Mouse (Mus musculus): Measurements from ENCODE around the gene Atg4b.

GRCm38 (mm10) chr1:93726974-93727373 lies 24.3 kb upstream of the Atg4b start:
- TF ChIP-seq CTCF (IDR thresholded peaks at IDR 0.05; ENCODE audit: low read depth), result peak; percentile 97
- TF ChIP-seq EP300 (IDR thresholded peaks at IDR 0.05; ENCODE audit: low read depth), result no peak

Data from heart, postnatal 0 days (tissue).